Mouse (Mus musculus): ENCODE measurements at regions not wholly inside any gene's neighbourhood (a gene's known extent, or its start where the extent isn't known, plus 50 kb on each side); places are given as distances from the start of the nearest gene placed in this dataset.

DNA sequence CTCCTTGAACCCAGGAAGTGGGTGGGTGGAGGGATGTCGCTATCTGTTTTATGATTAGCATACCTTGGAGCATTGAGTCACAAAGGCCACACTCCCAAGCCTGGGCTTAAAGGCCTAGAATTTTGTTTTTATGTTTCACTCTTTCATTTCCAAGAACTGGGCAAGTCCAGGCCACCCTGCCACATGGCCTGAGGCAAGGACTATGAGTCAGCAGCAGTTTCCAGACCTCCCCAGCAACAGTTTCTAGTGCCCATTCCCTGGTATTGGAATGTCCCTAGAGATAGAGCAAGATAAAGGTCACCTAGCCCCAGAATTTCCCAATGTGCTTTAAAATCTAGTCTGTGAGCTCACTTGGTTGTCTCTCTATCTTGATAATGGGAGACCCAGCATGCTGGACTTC lies 178.0 kb downstream of the Samd5 start:
- H3K9ac ChIP-seq (replicated peaks) = no peak overlapping the region
- no peaks in the 10 kb centered on the region for H3K36me3 ChIP-seq (replicated peaks; ENCODE audit: insufficient read depth, low read length)
- ATAC-seq = no peak
- H3K27me3 ChIP-seq (ENCODE audit: insufficient read depth, low read length) = no peaks in the 10 kb centered on the region
- H3K4me2 ChIP-seq (ENCODE audit: low read depth, low read length) = no peak overlapping the region
- 85% methylated on average over 1 of the region's 1 CpGs for WGBS (ENCODE audit: insufficient replicate concordance)
- DNase-seq = no peak
- no peak overlapping the region for H3K4me3 ChIP-seq (ENCODE audit: low read depth, low read length)
- no peak overlapping the region for H3K27ac ChIP-seq (ENCODE audit: low read depth)
- TF ChIP-seq CTCF (IDR thresholded peaks at IDR 0.05; ENCODE audit: low read depth) = no peak
- TF ChIP-seq EP300 (IDR thresholded peaks at IDR 0.05; ENCODE audit: low read depth) = no peak
- H3K4me1 ChIP-seq (ENCODE audit: insufficient read depth) = no peaks in the 10 kb centered on the region
- no peaks in the 10 kb centered on the region for H3K9me3 ChIP-seq (ENCODE audit: low read length)

DNA sequence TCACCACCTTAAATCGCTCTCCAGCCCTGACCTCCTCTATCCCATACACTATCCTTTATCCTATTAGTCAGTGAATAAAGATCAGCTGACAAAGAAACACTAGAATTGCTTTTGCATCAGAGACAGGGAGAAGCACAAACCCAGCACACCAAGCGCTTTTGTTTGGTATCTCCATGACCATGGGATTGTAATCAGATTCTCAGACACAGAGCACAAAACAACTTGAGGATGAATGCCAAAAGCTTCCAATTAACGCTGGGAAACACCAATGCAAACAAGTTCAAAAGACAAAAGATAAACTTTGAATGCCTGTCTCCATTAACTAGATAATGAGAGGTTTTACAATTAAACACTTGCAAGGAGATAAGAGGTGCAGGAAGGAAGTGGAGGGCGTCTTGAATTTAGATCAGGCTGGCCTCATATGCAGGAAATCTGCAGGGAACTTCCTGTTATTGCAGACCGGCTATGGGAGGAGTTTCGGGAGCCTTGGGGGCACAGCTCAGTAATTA lies 179.8 kb downstream of the Samd5 start:
- ATAC-seq (no peak), DNase-seq (no peak)
- H3K9me3 ChIP-seq (ENCODE audit: low read length) = no peaks in the 10 kb centered on the region
- no peak overlapping the region for H3K9ac ChIP-seq (replicated peaks)
- 24% methylated on average over 6 of the region's 6 CpGs for WGBS (ENCODE audit: insufficient replicate concordance)
- H3K4me3 ChIP-seq (ENCODE audit: low read depth, low read length) = no peak overlapping the region
- no peaks in the 10 kb centered on the region for H3K27me3 ChIP-seq (ENCODE audit: insufficient read depth, low read length)
- H3K4me2 ChIP-seq (ENCODE audit: low read depth, low read length) = no peak overlapping the region
- H3K36me3 ChIP-seq (replicated peaks; ENCODE audit: insufficient read depth, low read length) = no peaks in the 10 kb centered on the region
- H3K4me1 ChIP-seq (ENCODE audit: insufficient read depth) = no peaks in the 10 kb centered on the region
- no peak overlapping the region for H3K27ac ChIP-seq (ENCODE audit: low read depth)
- TF ChIP-seq CTCF (IDR thresholded peaks at IDR 0.05; ENCODE audit: low read depth) (no peak), EP300 (IDR thresholded peaks at IDR 0.05; ENCODE audit: low read depth) (0 out of 2 replicates have a peak, but pooled peaks have one; percentile 9)

DNA sequence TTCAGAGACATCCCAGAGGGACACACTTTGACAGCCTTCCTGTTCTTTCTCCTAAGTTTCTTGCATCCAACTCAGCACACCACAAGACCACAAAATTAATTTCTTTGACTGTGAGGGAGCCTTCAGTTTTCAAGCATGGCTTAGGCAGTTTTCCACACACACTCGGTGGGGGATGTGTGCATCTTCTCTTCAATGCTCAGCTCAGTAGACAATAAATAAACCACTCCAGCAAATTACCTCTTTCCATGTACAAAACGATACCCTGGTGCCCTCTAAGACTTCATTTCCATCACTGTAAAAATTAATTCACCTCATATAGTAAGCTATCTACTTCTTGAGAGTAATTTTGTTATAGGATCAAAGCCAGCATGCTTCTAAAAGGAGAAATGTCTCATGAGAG lies 184.6 kb downstream of the Samd5 start:
- TF ChIP-seq CTCF (IDR thresholded peaks at IDR 0.05; ENCODE audit: low read depth) (no peak), EP300 (IDR thresholded peaks at IDR 0.05; ENCODE audit: low read depth) (no peak)
- no peaks in the 10 kb centered on the region for H3K9me3 ChIP-seq (ENCODE audit: low read length)

DNA sequence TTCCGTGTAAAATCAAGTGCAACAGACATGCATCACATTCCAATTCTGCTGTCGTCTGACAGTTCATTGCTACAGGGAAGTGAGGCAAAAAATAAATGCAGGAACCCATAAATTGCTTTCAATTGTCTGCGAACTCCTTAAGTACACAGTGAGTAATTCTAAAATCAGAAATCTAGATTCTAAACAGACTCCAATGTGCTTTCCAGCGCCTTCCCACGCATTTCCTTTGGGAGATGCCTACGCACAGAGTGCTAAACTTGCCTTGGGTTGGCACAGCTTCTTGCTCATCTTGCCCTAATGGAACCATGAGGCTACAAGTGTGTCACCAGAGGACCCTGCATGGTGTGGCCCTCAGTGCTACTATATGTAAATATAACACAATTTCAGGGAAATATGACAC lies 212.6 kb downstream of the Samd5 start:
- H3K4me1 ChIP-seq (ENCODE audit: insufficient read depth) = no peaks in the 10 kb centered on the region
- ATAC-seq = no peak
- 76% methylated on average over 6 of the region's 6 CpGs for WGBS (ENCODE audit: insufficient replicate concordance)
- H3K4me3 ChIP-seq (ENCODE audit: low read depth, low read length) = no peak overlapping the region
- TF ChIP-seq EP300 (IDR thresholded peaks at IDR 0.05; ENCODE audit: low read depth) = no peak
- TF ChIP-seq CTCF (IDR thresholded peaks at IDR 0.05; ENCODE audit: low read depth) = no peak
- no peaks in the 10 kb centered on the region for H3K36me3 ChIP-seq (replicated peaks; ENCODE audit: insufficient read depth, low read length)
- no peak overlapping the region for H3K9ac ChIP-seq (replicated peaks)
- no peak overlapping the region for H3K4me2 ChIP-seq (ENCODE audit: low read depth, low read length)
- no peak for DNase-seq
- H3K27me3 ChIP-seq (ENCODE audit: insufficient read depth, low read length) = no peaks in the 10 kb centered on the region
- no peak overlapping the region for H3K27ac ChIP-seq (ENCODE audit: low read depth)
- H3K9me3 ChIP-seq (ENCODE audit: low read length) = no peaks in the 10 kb centered on the region

More for the DNA sequence above, 184.6 kb downstream of the Samd5 start:
- 71% methylated on average over 2 of the region's 2 CpGs for WGBS (ENCODE audit: insufficient replicate concordance)
- no peak for ATAC-seq
- Histone ChIP-seq H3K36me3 (replicated peaks; ENCODE audit: insufficient read depth, low read length) (no peaks in the 10 kb centered on the region), H3K4me1 (ENCODE audit: insufficient read depth) (no peaks in the 10 kb centered on the region), H3K27ac (ENCODE audit: low read depth) (no peak overlapping the region), H3K9ac (replicated peaks) (no peak overlapping the region), H3K27me3 (ENCODE audit: insufficient read depth, low read length) (no peaks in the 10 kb centered on the region), H3K4me2 (ENCODE audit: low read depth, low read length) (no peak overlapping the region), H3K4me3 (ENCODE audit: low read depth, low read length) (no peak overlapping the region)
- DNase-seq = no peak

DNA sequence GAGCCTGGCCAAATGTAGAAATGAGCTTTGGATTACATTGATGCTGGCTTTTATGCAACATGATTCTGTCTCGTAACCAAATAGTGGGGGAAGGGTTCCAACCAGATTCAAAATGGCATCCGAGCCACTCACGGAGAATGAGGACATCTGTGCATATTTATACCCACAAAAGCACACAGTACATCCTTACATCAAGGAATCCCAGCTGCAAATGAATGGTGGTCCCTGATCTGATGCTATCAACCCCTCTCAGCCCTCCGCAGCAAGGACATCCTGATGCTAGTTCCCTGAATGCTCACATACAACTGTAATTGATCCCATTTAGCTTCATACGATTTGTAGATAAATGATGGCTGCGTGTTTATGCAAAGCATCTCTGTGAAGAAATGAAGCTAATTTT lies 215.9 kb downstream of the Samd5 start:
- no peaks in the 10 kb centered on the region for H3K4me1 ChIP-seq (ENCODE audit: insufficient read depth)
- H3K36me3 ChIP-seq (replicated peaks; ENCODE audit: insufficient read depth, low read length) = no peaks in the 10 kb centered on the region
- H3K27ac ChIP-seq (ENCODE audit: low read depth) = no peak overlapping the region
- no peaks in the 10 kb centered on the region for H3K27me3 ChIP-seq (ENCODE audit: insufficient read depth, low read length)
- H3K4me3 ChIP-seq (ENCODE audit: low read depth, low read length) = no peak overlapping the region
- no peak for ATAC-seq
- DNase-seq = no peak
- no peak overlapping the region for H3K4me2 ChIP-seq (ENCODE audit: low read depth, low read length)
- H3K9ac ChIP-seq (replicated peaks) = no peak overlapping the region
- TF ChIP-seq EP300 (IDR thresholded peaks at IDR 0.05; ENCODE audit: low read depth) = no peak
- H3K9me3 ChIP-seq (ENCODE audit: low read length) = no peaks in the 10 kb centered on the region
- WGBS (ENCODE audit: insufficient replicate concordance) = 82% methylated on average over 6 of the region's 6 CpGs

DNA sequence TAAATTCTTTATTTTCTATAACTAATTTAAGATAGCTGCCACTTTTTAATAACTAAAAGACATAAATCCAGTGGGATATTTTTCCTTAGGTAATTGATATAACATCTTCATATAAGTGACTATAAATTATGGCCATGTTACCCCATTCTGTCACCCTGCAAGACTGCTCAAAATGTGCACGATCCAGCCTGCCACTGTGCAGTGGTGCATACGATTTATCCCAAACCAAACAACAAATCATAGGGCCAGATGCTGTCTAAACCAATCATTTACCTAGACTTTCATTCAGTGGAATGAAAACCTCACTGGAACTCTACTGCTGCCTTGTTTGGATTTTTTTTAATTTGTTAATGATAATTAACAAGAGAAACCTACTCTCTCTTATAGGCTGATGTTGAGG lies 216.5 kb downstream of the Samd5 start:
- Histone ChIP-seq H3K27me3 (ENCODE audit: insufficient read depth, low read length) (no peaks in the 10 kb centered on the region), H3K9ac (replicated peaks) (no peak overlapping the region), H3K27ac (ENCODE audit: low read depth) (no peak overlapping the region), H3K4me3 (ENCODE audit: low read depth, low read length) (no peak overlapping the region), H3K4me1 (ENCODE audit: insufficient read depth) (no peaks in the 10 kb centered on the region), H3K9me3 (ENCODE audit: low read length) (no peaks in the 10 kb centered on the region), H3K4me2 (ENCODE audit: low read depth, low read length) (no peak overlapping the region), H3K36me3 (replicated peaks; ENCODE audit: insufficient read depth, low read length) (no peaks in the 10 kb centered on the region)
- DNase-seq = no peak
- no peak for ATAC-seq
- 77% methylated on average over 2 of the region's 2 CpGs for WGBS (ENCODE audit: insufficient replicate concordance)
- TF ChIP-seq EP300 (IDR thresholded peaks at IDR 0.05; ENCODE audit: low read depth) (no peak), CTCF (IDR thresholded peaks at IDR 0.05; ENCODE audit: low read depth) (no peak)

DNA sequence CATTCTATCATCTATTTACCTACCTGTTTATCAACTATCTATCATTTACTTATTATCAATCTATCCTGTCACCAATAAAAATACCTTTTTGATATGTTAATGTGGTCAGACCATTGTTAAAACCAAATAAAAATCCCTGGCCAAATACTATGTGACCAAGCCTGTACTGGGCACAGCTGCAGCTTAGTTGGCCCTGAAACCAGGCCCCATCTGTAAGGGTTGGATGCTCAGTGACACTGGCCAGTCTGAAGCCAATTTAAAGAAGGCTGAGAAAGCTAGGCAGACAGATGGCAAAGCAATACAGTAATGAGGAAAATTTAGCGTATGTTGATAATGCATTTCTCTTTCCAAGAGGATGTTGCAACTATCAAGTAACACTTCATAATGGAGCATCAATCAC lies 217.8 kb downstream of the Samd5 start:
- ATAC-seq = no peak
- 85% methylated on average over 1 of the region's 1 CpGs for WGBS (ENCODE audit: insufficient replicate concordance)

More for the DNA sequence above, 217.8 kb downstream of the Samd5 start:
- H3K27me3 ChIP-seq (ENCODE audit: insufficient read depth, low read length) = no peaks in the 10 kb centered on the region
- H3K4me1 ChIP-seq (ENCODE audit: insufficient read depth) = no peaks in the 10 kb centered on the region
- H3K36me3 ChIP-seq (replicated peaks; ENCODE audit: insufficient read depth, low read length) = no peaks in the 10 kb centered on the region
- TF ChIP-seq CTCF (IDR thresholded peaks at IDR 0.05; ENCODE audit: low read depth) (no peak), EP300 (IDR thresholded peaks at IDR 0.05; ENCODE audit: low read depth) (no peak)
- DNase-seq = no peak
- H3K4me3 ChIP-seq (ENCODE audit: low read depth, low read length) = no peak overlapping the region
- H3K9ac ChIP-seq (replicated peaks) = no peak overlapping the region
- no peaks in the 10 kb centered on the region for H3K9me3 ChIP-seq (ENCODE audit: low read length)
- H3K4me2 ChIP-seq (ENCODE audit: low read depth, low read length) = no peak overlapping the region
- no peak overlapping the region for H3K27ac ChIP-seq (ENCODE audit: low read depth)

Measured in liver, postnatal 0 days (tissue).